Mouse (Mus musculus): Measurements from ENCODE around the gene Adam22. TPM values are rescaled to one million over a fixed set of nuclear protein-coding genes. Genes with fewer than 3 reads are reported as not detected.

Gene Adam22
- polyA plus RNA-seq, 1 experiment from 2014 or later = 28.5 TPM

Small RNAs within 50 kb of the gene (microRNA-seq; reads per million reads assigned to microRNA genes)
- gene Gm24196 = not detected

Other genes with a start within 250 kb of the Adam22 start
- gene Dbf4, start 54.6 kb upstream of the Adam22 start, polyA plus RNA-seq (2015; fragmentation: Nextera tagmentation; extraction: Ambion mirVana) = 23.9 and 24.5 TPM in 2 replicates
- gene Slc25a40, start 54.7 kb upstream of the Adam22 start, polyA plus RNA-seq (2015; fragmentation: Nextera tagmentation; extraction: Ambion mirVana) = 7.8 and 8.5 TPM in 2 replicates

Data from midbrain, embryonic 13.5 days (tissue).